Mouse (Mus musculus): ENCODE data around the gene Olfr1501. TPM values are rescaled to one million over a fixed set of nuclear protein-coding genes. Genes with fewer than 3 reads are reported as not detected.

The Olfr1501 gene
- polyA plus RNA-seq, 1 experiment from 2014 or later = not detected

Other genes starting within 250 kb of the Olfr1501 start
- gene Olfr1487, start 233.3 kb downstream of the Olfr1501 start, polyA plus RNA-seq (2015; fragmentation: Nextera tagmentation; extraction: Ambion mirVana) = not detected in 2 replicates
- not detected in 2 replicates for gene Olfr1489, start 219.1 kb downstream of the Olfr1501 start, polyA plus RNA-seq (2015; fragmentation: Nextera tagmentation; extraction: Ambion mirVana)
- gene Olfr1490, start 199.6 kb downstream of the Olfr1501 start, polyA plus RNA-seq (2015; fragmentation: Nextera tagmentation; extraction: Ambion mirVana) = not detected in 2 replicates
- not detected in 2 replicates for gene Olfr1491, start 153.4 kb downstream of the Olfr1501 start, polyA plus RNA-seq (2015; fragmentation: Nextera tagmentation; extraction: Ambion mirVana)
- not detected in 2 replicates for gene Olfr1493-ps1, start 127.4 kb downstream of the Olfr1501 start, polyA plus RNA-seq (2015; fragmentation: Nextera tagmentation; extraction: Ambion mirVana)
- not detected in 2 replicates for gene Olfr1494, start 111.0 kb downstream of the Olfr1501 start, polyA plus RNA-seq (2015; fragmentation: Nextera tagmentation; extraction: Ambion mirVana)
- gene Olfr1495, start 86.1 kb downstream of the Olfr1501 start, polyA plus RNA-seq (2015; fragmentation: Nextera tagmentation; extraction: Ambion mirVana) = not detected in 2 replicates
- gene Olfr1496, start 72.8 kb downstream of the Olfr1501 start, polyA plus RNA-seq (2015; fragmentation: Nextera tagmentation; extraction: Ambion mirVana) = not detected in 2 replicates
- not detected in 2 replicates for gene Olfr1497, start 52.5 kb downstream of the Olfr1501 start, polyA plus RNA-seq (2015; fragmentation: Nextera tagmentation; extraction: Ambion mirVana)
- gene Olfr1499, start 31.2 kb downstream of the Olfr1501 start, polyA plus RNA-seq (2015; fragmentation: Nextera tagmentation; extraction: Ambion mirVana) = not detected in 2 replicates
- gene Olfr1500, start 20.2 kb downstream of the Olfr1501 start, polyA plus RNA-seq (2015; fragmentation: Nextera tagmentation; extraction: Ambion mirVana) = not detected in 2 replicates
- not detected in 2 replicates for gene Olfr1502, start 11.1 kb upstream of the Olfr1501 start, polyA plus RNA-seq (2015; fragmentation: Nextera tagmentation; extraction: Ambion mirVana)
- gene Olfr1504, start 47.2 kb upstream of the Olfr1501 start, polyA plus RNA-seq (2015; fragmentation: Nextera tagmentation; extraction: Ambion mirVana) = not detected in 2 replicates
- gene Olfr1505, start 62.8 kb upstream of the Olfr1501 start, polyA plus RNA-seq (2015; fragmentation: Nextera tagmentation; extraction: Ambion mirVana) = not detected in 2 replicates